Mouse (Mus musculus): ENCODE results near the gene Bcar1. TPM values are rescaled to one million over a fixed set of nuclear protein-coding genes. Genes with fewer than 3 reads are reported as not detected.

Bcar1 gene
- polyA plus RNA-seq, 1 experiment from 2014 or later, result 54.2 TPM

- Histone ChIP-seq H3K9me3 (no peaks in the 10 kb centered on the region), H3K9ac (no peak overlapping the region), H3K4me1 (replicated peaks) (peaks cover 35% of the 10 kb centered on the region), H3K4me3 (no peak overlapping the region), H3K27ac (replicated peaks) (no peak overlapping the region; the same call in 1 of the 2 replicates), H3K36me3 (peaks cover 4% of the 10 kb centered on the region), H3K27me3 (no peaks in the 10 kb centered on the region), H3K4me2 (no peak overlapping the region)
- no peak for ATAC-seq (ENCODE audit: low FRiP score, low read depth)
- WGBS, result 70% methylated on average over 4 of the region's 4 CpGs
These were observed 23.5 kb downstream of the Bcar1 start for GRCm38 (mm10) chr8:111720115-111720544.

DNA sequence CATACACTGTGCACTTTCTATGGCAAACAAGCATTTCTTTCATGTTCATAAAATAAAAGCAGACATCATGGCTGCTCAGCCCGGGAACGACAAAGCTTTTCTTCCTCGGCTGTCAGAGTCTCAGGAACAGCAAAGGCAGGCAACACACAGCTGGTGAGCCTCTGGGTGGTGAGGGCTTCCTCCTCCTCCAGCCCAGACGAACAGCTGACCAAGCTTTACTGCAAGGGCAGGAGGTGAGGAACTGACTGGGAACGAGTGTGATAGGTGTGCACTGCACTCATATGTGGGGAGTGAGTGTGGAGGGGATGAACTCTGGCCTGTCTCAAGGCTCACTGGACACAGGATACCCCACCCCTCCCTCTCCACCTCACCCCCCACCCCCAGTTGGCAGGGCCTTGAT, 24.7 kb downstream of the Bcar1 start:
- WGBS, result 36% methylated on average over 5 of the region's 5 CpGs
- peaks cover 35% of the 10 kb centered on the region for H3K4me1 ChIP-seq (replicated peaks)
- no peak for ATAC-seq (ENCODE audit: low FRiP score, low read depth)

GRCm38 (mm10) chr8:111717866-111718265, 25.7 kb downstream of the Bcar1 start:
- peaks cover 17% of the 10 kb centered on the region for H3K36me3 ChIP-seq
- 38% methylated on average over 6 of the region's 6 CpGs for WGBS
- no peaks in the 10 kb centered on the region for H3K27me3 ChIP-seq
- peak overlapping the region; percentile 20; the same call in 1 of the 2 replicates for H3K9ac ChIP-seq
- no peak overlapping the region for H3K4me3 ChIP-seq
- H3K9me3 ChIP-seq, result no peaks in the 10 kb centered on the region
- peak overlapping the region; percentile 28; the same call in 1 of the 2 replicates for H3K4me2 ChIP-seq
- peak overlapping the region; percentile 88 for H3K27ac ChIP-seq (replicated peaks)
- H3K4me1 ChIP-seq (replicated peaks), result peaks cover 35% of the 10 kb centered on the region
- ATAC-seq (ENCODE audit: low FRiP score, low read depth), result no peak

More for the DNA sequence above, 24.7 kb downstream of the Bcar1 start:
- Histone ChIP-seq H3K4me2 (no peak overlapping the region), H3K9ac (no peak overlapping the region), H3K4me3 (no peak overlapping the region), H3K27me3 (no peaks in the 10 kb centered on the region), H3K27ac (replicated peaks) (0 out of 2 replicates have a peak overlapping the region, but pooled peaks have one; percentile 26), H3K9me3 (no peaks in the 10 kb centered on the region), H3K36me3 (peaks cover 11% of the 10 kb centered on the region)

GRCm38 (mm10) chr8:111717488-111717792, 26.2 kb downstream of the Bcar1 start:
- H3K27me3 ChIP-seq, result no peaks in the 10 kb centered on the region
- H3K36me3 ChIP-seq, result peaks cover 17% of the 10 kb centered on the region
- WGBS, result 17% methylated on average over 4 of the region's 4 CpGs
- peak overlapping the region; percentile 28 for H3K4me2 ChIP-seq
- peaks cover 35% of the 10 kb centered on the region for H3K4me1 ChIP-seq (replicated peaks)
- no peak overlapping the region for H3K4me3 ChIP-seq
- ATAC-seq (ENCODE audit: low FRiP score, low read depth), result no peak
- peak overlapping the region; percentile 20 for H3K9ac ChIP-seq
- no peaks in the 10 kb centered on the region for H3K9me3 ChIP-seq
- H3K27ac ChIP-seq (replicated peaks), result peak overlapping the region; percentile 88

DNA sequence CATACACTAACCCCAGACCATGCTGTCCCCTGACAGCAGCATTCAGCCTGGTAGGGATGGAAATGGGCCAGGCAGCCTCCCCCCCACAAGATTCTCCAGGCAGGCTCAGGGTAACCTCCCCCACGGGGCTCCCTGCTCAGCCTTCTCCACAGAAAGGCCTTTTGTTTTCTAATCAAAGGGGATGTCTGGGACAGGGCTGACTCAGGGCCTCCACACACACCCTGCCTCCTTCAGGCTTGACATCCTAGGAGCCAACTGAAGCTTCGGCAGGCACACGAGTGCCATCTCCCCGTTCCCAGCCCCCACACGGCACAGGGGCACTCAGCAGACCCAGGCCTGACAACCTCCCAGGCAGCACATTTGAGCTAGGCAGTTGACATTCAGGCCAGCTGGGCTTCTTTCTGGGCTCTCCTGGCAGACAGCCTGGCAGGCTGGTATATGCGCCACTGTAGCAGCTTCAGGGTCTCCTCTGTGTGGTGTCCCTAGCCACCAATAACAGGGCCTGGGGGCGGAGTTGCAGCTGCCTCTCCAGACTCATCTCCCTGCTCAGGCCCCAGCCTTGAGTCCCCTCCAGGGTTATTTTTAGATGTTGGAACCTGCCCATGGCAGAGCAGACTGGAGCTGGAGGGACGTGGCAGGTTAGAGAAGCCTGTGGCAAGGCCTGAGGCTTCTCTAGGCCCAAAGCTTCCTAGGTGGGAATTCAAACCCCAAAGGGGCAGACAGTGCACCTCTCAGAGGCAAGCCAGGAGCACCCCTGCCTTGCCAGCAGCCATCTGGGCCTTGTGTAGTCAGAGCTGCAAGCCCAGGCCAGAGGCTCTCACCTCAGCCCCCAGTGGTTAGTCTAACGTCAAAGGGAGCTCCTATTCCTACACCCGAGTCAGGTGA, 26.8 kb downstream of the Bcar1 start:
- peak overlapping the region; percentile 88 for H3K27ac ChIP-seq (replicated peaks)
- peak overlapping the region; percentile 20 for H3K9ac ChIP-seq
- WGBS, result 9% methylated on average over 10 of the region's 10 CpGs
- peaks cover 35% of the 10 kb centered on the region for H3K4me1 ChIP-seq (replicated peaks)
- ATAC-seq (ENCODE audit: low FRiP score, low read depth), result peak; percentile 88
- H3K27me3 ChIP-seq, result no peaks in the 10 kb centered on the region
- peaks cover 20% of the 10 kb centered on the region for H3K36me3 ChIP-seq
- no peak overlapping the region for H3K4me3 ChIP-seq
- no peaks in the 10 kb centered on the region for H3K9me3 ChIP-seq
- H3K4me2 ChIP-seq, result peak overlapping the region; percentile 28

GRCm38 (mm10) chr8:111715514-111715913, 28.1 kb downstream of the Bcar1 start:
- Histone ChIP-seq H3K9me3 (no peaks in the 10 kb centered on the region), H3K36me3 (peaks cover 31% of the 10 kb centered on the region), H3K4me1 (replicated peaks) (peaks cover 35% of the 10 kb centered on the region), H3K9ac (no peak overlapping the region), H3K27ac (replicated peaks) (peak overlapping the region; percentile 88; the same call in 1 of the 2 replicates), H3K27me3 (no peaks in the 10 kb centered on the region), H3K4me3 (no peak overlapping the region), H3K4me2 (no peak overlapping the region)
- 73% methylated on average over 13 of the region's 13 CpGs for WGBS
- no peak for ATAC-seq (ENCODE audit: low FRiP score, low read depth)

GRCm38 (mm10) chr8:111714295-111714694, 29.3 kb downstream of the Bcar1 start:
- no peak overlapping the region for H3K9ac ChIP-seq
- no peak overlapping the region for H3K4me3 ChIP-seq
- WGBS, result 96% methylated on average over 12 of the region's 12 CpGs
- ATAC-seq (ENCODE audit: low FRiP score, low read depth), result no peak
- no peak overlapping the region for H3K27ac ChIP-seq (replicated peaks)
- H3K27me3 ChIP-seq, result no peaks in the 10 kb centered on the region
- H3K4me2 ChIP-seq, result no peak overlapping the region
- peaks cover 35% of the 10 kb centered on the region for H3K4me1 ChIP-seq (replicated peaks)
- peaks cover 37% of the 10 kb centered on the region for H3K36me3 ChIP-seq
- H3K9me3 ChIP-seq, result no peaks in the 10 kb centered on the region

DNA sequence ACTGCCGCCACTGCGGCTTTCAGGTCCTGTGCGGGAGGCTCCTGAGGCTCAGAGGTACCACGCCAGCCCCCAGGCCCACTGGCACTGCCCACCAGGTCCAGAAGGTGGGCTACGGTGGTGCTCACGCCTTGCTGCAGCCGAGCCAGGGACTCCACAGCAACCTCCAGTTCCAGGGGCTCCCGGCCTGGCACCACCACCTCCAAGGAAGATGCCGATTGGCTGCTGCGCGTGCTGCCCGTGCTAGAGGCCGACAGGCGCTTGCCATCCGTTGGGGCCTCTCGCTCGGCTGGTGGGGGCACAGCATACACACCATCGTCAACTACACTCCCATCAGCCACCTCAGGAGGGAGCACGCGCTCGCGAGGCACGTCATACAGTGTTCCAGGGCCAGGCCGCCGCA, 29.8 kb downstream of the Bcar1 start:
- H3K9ac ChIP-seq, result no peak overlapping the region
- ATAC-seq (ENCODE audit: low FRiP score, low read depth), result no peak
- H3K9me3 ChIP-seq, result no peaks in the 10 kb centered on the region
- H3K4me1 ChIP-seq (replicated peaks), result peaks cover 32% of the 10 kb centered on the region
- H3K36me3 ChIP-seq, result peaks cover 37% of the 10 kb centered on the region
- no peak overlapping the region for H3K4me2 ChIP-seq
- WGBS, result 92% methylated on average over 25 of the region's 25 CpGs
- no peaks in the 10 kb centered on the region for H3K27me3 ChIP-seq
- H3K27ac ChIP-seq (replicated peaks), result no peak overlapping the region
- no peak overlapping the region for H3K4me3 ChIP-seq

DNA sequence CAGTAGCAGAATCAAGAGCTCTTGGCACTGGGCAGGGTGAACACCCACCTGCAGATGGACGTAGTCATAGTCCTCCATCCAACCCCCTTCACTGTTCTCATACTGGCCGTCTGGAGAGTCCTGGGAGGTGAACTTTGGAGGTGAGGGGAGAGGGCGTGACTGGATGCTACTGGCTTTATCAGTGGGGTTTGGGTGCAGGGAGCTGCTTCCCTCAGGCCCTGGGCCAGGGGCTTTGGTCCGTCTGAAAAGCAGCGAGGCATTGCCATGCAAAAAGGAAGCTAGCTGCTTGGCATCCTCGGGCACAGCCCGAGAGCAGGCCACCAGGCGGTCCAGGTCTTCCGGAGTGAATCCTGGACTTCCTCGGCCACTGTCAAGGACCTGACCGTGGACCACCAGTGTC, 30.3 kb downstream of the Bcar1 start:
- Histone ChIP-seq H3K4me1 (replicated peaks) (peaks cover 31% of the 10 kb centered on the region), H3K4me2 (no peak overlapping the region), H3K9me3 (no peaks in the 10 kb centered on the region), H3K27ac (replicated peaks) (no peak overlapping the region), H3K9ac (no peak overlapping the region), H3K36me3 (peaks cover 37% of the 10 kb centered on the region), H3K4me3 (no peak overlapping the region), H3K27me3 (no peaks in the 10 kb centered on the region)
- 92% methylated on average over 11 of the region's 11 CpGs for WGBS
- no peak for ATAC-seq (ENCODE audit: low FRiP score, low read depth)

DNA sequence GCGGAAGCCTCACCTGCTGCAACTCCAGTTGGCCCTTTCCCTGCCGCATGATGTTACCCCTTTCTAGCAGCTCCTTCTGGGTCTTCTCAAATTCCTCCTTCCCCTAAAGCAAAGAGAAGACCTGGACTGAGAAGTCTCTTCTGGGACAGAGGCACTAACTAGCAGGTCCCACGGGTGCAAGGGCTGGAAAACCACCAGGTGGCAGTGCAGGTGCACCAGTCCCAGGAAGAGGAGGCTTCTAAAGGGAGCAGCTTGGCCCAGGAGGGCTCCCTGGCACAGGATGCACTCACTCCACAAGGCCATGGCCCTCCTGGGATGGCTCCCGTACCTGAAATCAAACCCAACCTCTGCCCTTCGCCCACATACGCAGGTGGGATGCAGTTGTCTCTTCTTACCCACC, 31.0 kb downstream of the Bcar1 start:
- no peak overlapping the region for H3K9ac ChIP-seq
- H3K27ac ChIP-seq (replicated peaks), result no peak overlapping the region
- 76% methylated on average over 6 of the region's 6 CpGs for WGBS
- H3K9me3 ChIP-seq, result no peaks in the 10 kb centered on the region
- no peak overlapping the region for H3K4me2 ChIP-seq
- H3K4me3 ChIP-seq, result no peak overlapping the region
- no peak for ATAC-seq (ENCODE audit: low FRiP score, low read depth)
- H3K36me3 ChIP-seq, result peaks cover 37% of the 10 kb centered on the region
- peaks cover 24% of the 10 kb centered on the region for H3K4me1 ChIP-seq (replicated peaks)
- H3K27me3 ChIP-seq, result no peaks in the 10 kb centered on the region

GRCm38 (mm10) chr8:111712135-111712534, 31.5 kb downstream of the Bcar1 start:
- peaks cover 19% of the 10 kb centered on the region for H3K4me1 ChIP-seq (replicated peaks)
- peaks cover 37% of the 10 kb centered on the region for H3K36me3 ChIP-seq
- H3K9me3 ChIP-seq, result no peaks in the 10 kb centered on the region
- WGBS, result 61% methylated on average over 9 of the region's 9 CpGs
- H3K27me3 ChIP-seq, result no peaks in the 10 kb centered on the region
- ATAC-seq (ENCODE audit: low FRiP score, low read depth), result no peak
- H3K9ac ChIP-seq, result no peak overlapping the region
- H3K4me2 ChIP-seq, result no peak overlapping the region
- no peak overlapping the region for H3K4me3 ChIP-seq
- no peak overlapping the region for H3K27ac ChIP-seq (replicated peaks)

DNA sequence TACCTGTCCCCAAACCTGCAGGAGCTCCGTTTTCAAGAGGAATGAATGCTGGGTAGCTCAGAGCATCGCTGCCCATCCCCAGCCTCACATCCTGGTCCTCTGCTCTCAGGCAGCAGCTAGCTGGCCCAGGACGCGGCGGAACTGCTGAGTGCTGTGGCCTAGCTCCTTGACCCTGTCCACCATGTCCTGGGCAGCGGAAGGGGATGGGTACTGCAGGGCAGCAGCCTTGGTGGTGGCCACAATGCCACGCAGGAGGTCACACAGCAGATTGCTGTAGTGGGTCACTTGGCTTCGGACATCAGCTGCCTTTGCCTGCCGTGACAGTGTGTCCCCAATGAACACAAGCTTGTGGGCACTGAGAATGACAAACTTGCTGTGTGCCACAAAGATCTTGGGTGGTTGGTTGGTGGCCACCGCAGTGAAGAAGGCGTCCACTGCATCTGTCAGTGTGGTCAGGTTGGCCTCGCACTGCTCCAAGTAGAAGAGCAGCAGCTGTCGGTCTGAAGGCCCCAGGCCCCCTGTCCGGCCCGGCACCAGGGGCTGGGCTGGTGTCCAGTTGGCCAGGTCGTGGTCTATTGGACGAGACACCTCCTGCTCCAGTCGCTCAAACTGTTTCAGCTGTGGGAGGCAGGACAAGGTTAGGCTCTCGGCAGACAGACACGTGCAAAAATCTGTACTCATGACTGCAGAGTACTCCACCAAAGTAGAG, 32.7 kb downstream of the Bcar1 start:
- no peak overlapping the region for H3K9ac ChIP-seq
- H3K36me3 ChIP-seq, result peaks cover 37% of the 10 kb centered on the region
- WGBS, result 93% methylated on average over 20 of the region's 20 CpGs
- ATAC-seq (ENCODE audit: low FRiP score, low read depth), result no peak
- H3K4me3 ChIP-seq, result no peak overlapping the region
- H3K27me3 ChIP-seq, result no peaks in the 10 kb centered on the region
- H3K27ac ChIP-seq (replicated peaks), result no peak overlapping the region
- H3K4me2 ChIP-seq, result no peak overlapping the region
- H3K9me3 ChIP-seq, result no peaks in the 10 kb centered on the region
- H3K4me1 ChIP-seq (replicated peaks), result peaks cover 7% of the 10 kb centered on the region
